Mouse (Mus musculus): ENCODE measurements at regions not wholly inside any gene's neighbourhood (a gene's known extent, or its start where the extent isn't known, plus 50 kb on each side); places are given as distances from the start of the nearest gene placed in this dataset.

DNA sequence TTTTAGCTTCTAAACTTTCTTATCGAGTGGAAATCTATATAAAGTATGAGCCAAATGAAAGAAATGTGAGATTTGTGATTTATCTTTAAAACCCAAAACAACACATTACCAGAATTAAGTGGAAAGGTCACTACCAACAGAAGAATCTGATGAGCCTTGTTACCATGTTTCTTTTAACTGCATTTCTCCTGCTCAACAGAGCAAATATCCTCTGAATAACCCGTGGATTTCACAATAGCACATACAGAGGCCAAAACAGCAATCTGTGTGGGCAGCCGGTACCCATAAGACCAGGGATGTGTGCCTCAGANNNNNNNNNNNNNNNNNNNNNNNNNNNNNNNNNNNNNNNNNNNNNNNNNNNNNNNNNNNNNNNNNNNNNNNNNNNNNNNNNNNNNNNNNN, 85.3 kb downstream of the 4930444P10Rik start:
- no peak for DNase-seq (ENCODE audit: low spot score in 2 of 2)

- no peak for DNase-seq (ENCODE audit: low spot score in 2 of 2)
These were observed 86.2 kb downstream of the 4930444P10Rik start for GRCm38 (mm10) chr1:16006888-16007287.

- DNase-seq (ENCODE audit: low spot score in 2 of 2), result no peak
These were observed 96.0 kb downstream of the 4930444P10Rik start for GRCm38 (mm10) chr1:15997135-15997534.

DNA sequence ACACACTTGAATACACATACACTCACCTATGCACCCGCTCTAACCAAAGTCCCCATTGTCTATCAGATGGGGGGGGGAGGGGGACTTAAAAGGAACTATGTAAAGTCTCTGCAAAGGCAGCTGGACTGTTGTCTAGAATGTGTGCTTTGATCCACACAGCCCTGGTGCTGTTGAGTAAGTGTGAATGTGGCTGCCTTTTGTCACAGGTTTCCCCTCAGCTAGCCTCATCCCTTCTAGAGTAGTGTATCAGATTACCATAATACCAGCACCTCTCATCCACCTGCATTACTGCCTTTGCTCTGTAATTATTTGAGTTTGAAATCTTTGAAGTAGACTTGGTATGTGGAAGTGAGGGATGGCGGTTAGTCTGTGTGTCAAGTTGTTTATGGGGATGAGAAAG, 96.8 kb downstream of the 4930444P10Rik start:
- DNase-seq (ENCODE audit: low spot score in 2 of 2), result no peak

- DNase-seq (ENCODE audit: low spot score in 2 of 2), result peak; percentile 44 to 55
These were observed 99.3 kb downstream of the 4930444P10Rik start for GRCm38 (mm10) chr1:15993561-15994410.

DNA sequence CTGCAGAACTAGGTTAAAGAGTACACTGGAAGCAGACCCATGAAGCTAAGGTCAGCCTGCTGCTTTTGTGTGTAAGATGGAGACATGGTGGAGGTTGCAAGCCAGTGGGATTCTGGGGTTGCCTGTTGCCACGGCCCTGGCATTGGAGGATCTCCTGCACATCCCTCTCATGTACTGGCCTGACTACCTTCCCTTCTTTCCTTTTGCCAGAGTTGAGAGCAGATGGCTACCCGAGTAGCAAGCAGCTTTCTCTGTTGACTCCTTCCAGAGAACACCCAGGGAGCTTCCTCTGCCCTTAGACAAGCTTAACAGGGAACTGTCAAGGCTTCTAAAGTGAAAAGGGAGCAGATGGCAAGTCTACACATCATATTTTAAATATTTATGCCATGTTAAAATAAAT, 102.1 kb downstream of the 4930444P10Rik start:
- peak in 1 of 2 experiments; percentile 23 for DNase-seq (ENCODE audit: low spot score in 2 of 2)

DNA sequence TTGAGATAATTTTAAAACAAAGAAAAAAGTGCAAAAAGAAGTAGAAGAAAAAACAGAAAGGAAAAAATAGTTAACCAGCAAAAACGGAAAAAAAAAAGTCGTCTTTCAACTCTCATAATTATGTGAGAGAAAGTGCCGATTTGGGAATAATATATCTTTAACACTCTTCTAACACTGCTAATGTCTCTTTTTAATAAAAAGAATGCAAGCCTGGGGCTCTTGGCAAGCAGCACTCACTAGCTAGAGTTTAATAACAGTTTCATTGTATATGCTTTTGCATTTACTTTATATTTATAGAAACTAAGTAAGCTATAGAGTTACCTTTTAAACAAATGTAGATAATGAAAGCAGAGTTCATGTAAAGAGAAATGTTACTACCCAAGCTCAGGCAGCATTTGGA, 107.5 kb downstream of the 4930444P10Rik start:
- DNase-seq (ENCODE audit: low spot score in 2 of 2), result no peak

DNA sequence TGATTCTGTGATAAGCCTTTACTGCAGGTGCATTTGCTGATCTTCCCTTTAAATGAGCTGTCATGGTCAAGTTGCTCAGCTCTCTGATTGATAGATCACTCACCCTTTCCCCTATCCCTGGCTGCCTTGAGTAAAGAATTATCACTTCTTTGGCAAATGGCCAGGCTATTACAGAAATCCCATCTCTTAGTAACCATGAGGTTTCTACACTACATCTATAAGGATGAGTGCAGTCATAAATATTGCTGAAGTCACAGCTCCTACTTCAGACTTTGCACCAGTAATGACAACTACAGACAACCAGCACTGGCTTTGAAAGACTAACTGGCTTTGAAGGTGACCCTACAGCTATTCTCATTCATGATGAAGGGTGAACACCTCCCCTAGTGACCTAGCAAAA, 113.8 kb downstream of the 4930444P10Rik start:
- DNase-seq (ENCODE audit: low spot score in 2 of 2), result no peak

DNA sequence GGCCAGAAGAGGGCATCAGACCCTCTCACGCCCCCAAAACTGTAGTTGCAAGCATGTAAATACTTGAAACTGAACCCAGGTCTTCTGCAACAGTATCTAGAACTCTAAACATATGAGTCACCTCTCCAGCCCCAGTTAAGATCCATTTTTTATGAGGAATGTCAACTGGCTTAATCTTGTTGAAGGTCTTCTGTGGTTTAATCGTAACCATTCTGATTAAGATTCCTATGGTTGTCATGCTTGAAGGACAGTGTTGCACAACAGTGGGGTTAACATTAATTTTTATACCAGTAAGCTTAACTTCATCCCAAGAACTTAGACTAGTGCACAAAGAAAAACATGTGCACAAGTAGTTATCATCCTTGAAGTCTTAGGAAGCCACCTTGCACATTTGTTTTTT, 133.5 kb downstream of the 4930444P10Rik start:
- DNase-seq (ENCODE audit: low spot score in 2 of 2), result no peak

DNA sequence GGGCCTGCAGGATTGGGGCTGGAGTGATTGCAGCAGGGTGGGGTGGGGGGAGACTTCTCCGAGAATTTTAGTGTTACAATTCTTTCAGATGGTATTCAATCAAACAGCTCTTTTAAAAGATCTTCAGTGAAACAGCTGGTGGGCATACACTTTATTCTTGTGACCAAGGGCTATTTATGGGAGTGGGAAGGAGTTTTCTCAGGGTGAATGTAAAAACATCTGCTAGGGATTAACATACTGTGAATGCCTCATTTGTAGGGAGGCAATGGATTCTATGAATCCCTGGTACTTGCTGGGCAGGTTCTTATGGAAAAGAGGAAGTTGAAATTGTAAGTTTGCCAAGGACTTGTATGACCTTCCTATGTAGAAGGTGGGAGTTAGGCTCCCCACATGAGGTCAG, 134.5 kb downstream of the 4930444P10Rik start:
- DNase-seq (ENCODE audit: low spot score in 2 of 2), result no peak

GRCm38 (mm10) chr1:15943662-15944061, 149.5 kb downstream of the 4930444P10Rik start:
- peak; percentile 36 to 38 for DNase-seq (ENCODE audit: low spot score in 2 of 2)

GRCm38 (mm10) chr1:15943041-15943440, 150.1 kb downstream of the 4930444P10Rik start:
- DNase-seq (ENCODE audit: low spot score in 2 of 2), result no peak
